Mouse (Mus musculus) layer of hippocampus, adult 9-11 months (tissue): ENCODE results near the gene Cdkl5.
"Not testable (repeated sequence)": the region's sequence is repeated elsewhere in the genome, so short reads cannot be mapped to it uniquely, and the experiment has no call there.

Source experiments
- DNase-seq: peaks from one replicate; pipeline ENCODE4 v3.0.0; 2022

Gene Cdkl5

GRCm38 (mm10) chrX:160906477-160906876, 88.0 kb downstream of the Cdkl5 start:
- DNase-seq = no peak

DNA sequence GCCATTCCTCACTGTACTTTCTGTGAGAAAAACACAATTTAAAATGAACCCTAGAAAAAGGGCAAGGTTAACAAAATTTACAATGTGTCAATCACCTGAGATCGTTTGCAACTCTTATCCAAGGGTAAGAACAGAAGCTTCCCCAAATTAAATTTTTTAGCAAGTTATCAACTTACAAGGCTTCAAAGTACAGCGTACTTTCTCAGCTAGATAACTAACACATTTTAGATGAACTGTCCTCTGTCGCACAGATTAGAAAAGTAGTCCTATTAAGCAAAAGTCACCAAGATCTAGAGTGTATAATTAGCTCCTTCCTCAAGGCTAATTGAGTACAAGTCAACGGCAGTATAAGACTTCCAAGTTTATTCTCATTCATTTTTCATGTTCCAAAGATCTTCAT, 88.6 kb downstream of the Cdkl5 start:
- DNase-seq = no peak

- DNase-seq = no peak
Observed at GRCm38 (mm10) chrX:160905041-160905678, 89.3 kb downstream of the Cdkl5 start.

- DNase-seq = no peak
Observed at GRCm38 (mm10) chrX:160901118-160901517, 93.4 kb downstream of the Cdkl5 start.

- no peak for DNase-seq
Observed at GRCm38 (mm10) chrX:160892077-160892476, 102.4 kb downstream of the Cdkl5 start.

- DNase-seq = no peak
Observed at GRCm38 (mm10) chrX:160886301-160886700, 108.2 kb downstream of the Cdkl5 start.

DNA sequence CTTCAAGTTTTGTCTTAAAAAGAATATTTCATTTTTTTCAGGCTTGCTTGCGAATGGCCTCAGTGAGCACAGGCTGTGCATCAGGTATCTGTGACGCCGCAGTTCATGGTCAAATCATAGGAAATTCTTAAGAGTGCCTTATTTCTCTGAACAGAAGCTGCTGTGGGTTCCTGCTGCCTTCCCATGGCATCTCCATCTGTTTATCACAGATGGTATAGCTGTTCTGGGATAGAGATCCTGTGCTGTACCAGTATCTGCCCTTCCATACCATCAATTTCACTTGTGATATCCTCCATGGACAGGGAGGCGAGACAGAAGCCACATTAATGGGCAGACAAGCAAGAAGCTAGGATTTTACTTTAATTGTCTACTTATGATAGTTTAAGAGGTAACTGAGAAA, 127.9 kb downstream of the Cdkl5 start:
- no peak for DNase-seq

DNA sequence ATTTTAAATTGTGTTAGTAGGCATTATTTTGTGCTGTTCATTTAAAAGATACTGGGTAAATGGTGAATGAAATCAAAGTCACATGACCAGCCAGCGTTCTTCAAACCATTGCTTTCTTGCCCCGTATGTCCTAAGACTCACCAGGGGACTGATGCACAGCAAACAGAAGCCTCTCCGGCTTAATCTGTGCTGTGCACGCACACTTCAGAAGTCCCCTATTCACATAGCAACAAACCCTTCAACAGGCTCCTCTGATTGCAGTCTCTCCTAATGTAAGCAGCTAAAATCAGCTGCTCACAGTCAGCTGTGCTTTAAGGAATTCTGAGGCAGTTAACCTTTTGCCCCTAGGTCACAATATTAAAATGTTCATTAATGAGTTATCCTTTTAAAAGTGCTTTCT, 129.5 kb downstream of the Cdkl5 start:
- DNase-seq = no peak

GRCm38 (mm10) chrX:160863689-160864383, 130.7 kb downstream of the Cdkl5 start:
- DNase-seq = no peak

GRCm38 (mm10) chrX:160808226-160808625, 186.3 kb downstream of the Cdkl5 start:
- no peak for DNase-seq

- DNase-seq = peak; percentile 14
Observed at GRCm38 (mm10) chrX:160804409-160805150, 189.9 kb downstream of the Cdkl5 start.

GRCm38 (mm10) chrX:160794920-160795319, 199.6 kb downstream of the Cdkl5 start:
- DNase-seq = no peak

GRCm38 (mm10) chrX:160782276-160782675, 212.2 kb downstream of the Cdkl5 start:
- no peak for DNase-seq

GRCm38 (mm10) chrX:160773033-160773432, 221.5 kb downstream of the Cdkl5 start:
- peak; percentile 52 for DNase-seq

DNA sequence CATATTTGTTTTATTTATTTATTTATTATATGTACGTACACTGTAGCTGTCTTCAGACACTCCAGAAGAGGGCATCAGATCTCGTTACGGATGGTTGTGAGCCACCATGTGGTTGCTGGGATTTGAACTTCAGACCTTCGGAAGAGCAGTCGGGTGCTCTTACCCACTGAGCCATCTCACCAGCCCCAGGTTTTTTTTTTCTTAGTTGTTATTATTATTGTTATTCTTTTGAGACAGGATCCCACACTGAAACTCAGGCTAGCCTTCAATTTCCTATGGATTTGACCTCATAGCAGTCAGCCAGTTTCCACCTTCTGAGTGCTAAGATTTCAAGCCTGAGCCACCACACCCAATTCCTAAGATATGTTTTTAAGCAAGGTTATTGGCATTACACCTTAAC, 224.9 kb downstream of the Cdkl5 start:
- not testable (repeated sequence) for DNase-seq

- DNase-seq = no peak
Observed at GRCm38 (mm10) chrX:160767713-160768112, 226.8 kb downstream of the Cdkl5 start, which contains the start of gene Rs1. Gene Rs1 (plus strand): TSS chrX:160768013.

GRCm38 (mm10) chrX:160766233-160766616, 228.3 kb downstream of the Cdkl5 start:
- no peak for DNase-seq

- peak; percentile 82 for DNase-seq
Observed at GRCm38 (mm10) chrX:160765389-160766232, 228.9 kb downstream of the Cdkl5 start.

GRCm38 (mm10) chrX:160750808-160751207, 243.7 kb downstream of the Cdkl5 start:
- DNase-seq = no peak

DNA sequence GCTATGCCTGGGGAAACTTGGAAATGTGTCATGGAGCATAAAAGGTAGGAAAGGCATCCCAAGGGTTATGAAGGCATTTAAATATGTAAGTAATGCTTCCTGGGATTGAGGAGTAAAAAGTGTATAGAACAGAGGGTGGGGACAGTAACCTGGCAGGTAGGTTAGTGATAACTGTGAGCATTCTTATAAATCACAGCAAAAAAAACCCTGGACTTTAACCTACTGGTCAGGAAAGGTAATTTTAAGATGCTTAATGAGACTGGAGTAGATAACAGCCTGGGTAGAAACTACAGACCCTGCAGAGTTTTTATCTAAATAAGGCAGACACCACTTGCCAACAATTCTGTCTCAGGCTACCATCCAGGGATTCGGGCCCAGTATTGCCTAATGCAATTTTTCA, 245.9 kb downstream of the Cdkl5 start:
- DNase-seq = no peak

DNA sequence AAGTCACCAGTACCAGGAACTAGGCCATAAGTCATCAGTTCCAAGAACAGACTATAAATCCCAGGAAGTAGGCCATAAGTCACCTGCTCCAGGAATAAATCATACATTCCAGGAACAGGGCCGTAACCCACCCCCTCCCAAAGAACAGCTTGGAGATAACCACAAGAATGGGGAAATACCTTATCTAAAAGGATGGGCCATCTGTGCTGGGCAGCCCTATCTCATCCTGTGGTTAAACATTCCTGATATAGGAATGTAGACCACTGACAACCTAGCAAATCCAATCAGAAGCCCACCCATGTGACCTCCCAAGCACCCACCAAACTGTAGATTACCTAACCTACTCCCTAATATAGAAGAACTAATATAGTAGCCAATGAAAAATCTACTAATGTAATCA, 249.1 kb downstream of the Cdkl5 start:
- DNase-seq = no peak

DNA sequence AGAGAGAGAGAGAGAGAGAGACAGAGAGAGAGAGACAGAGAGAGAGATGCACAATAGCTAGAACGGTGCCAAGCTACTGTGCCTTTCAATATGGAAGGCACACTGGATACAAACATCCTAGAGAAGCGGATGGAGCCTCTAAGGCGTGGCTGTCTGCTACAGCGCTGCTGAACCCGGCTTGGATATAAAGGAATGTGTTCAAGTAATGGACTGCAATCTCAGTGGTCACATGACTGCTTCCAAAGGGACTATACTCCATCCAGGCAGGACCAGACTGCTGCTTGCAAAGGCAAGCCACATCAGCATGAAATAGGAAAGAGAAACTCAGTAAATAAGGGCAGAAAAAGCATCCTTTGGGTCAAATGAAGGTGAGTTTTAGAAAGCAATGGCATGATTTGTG, 258.9 kb downstream of the Cdkl5 start, which contains the start of gene Ppef1:
TSS of gene Ppef1 (minus strand) at position 116 of the 400 bp plus-strand sequence.
- no peak for DNase-seq
